ENCODE assay signal across 17 mouse cellular contexts in the genomic region with DNA sequence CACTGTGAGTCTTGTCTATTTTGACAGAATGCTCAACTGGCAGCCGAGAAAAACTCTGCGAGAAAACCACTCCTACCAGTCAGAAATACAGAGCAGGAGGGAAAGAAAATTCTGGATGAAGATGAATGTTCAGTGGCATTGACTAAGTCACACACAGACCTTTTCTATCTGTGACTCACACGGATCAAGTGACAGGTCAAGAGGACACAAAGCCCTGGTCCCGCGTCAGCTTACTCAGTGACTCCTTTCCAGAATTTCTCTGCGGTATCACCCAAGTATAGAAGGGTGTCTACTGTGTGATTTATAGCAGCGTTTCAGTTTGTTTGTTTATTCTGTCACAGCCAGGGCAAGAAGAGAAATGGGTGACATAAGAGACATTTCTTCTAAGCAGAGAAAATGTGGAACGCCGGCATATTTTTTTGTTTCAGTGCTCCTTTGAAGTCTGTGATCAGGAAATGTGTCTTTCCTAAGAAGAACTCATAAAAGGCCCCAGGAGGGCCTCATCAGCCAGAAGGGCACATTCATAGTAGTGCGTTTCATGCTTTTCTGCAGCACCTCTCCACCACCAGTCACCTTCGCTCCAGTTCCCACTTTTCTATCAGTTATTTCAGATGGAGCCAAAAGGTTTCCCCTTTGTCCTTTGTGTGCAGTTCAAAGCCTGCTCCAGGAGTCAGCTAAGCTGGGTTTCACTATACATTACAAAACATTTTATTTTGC.
A peak's percentile ranks its signal among the peaks of the same experiment; 100 is the strongest.
DNase-seq lines count a peak whose midpoint lies in the region; TF ChIP-seq lines count a peak whose summit lies in the region.
"Had no signal": no experiment of that assay in that cellular context is flagged by ENCODE, and none has a peak within 500 bp of the region (broad histone marks: within the 10 kb centered on the region; RNA-seq: fewer than 3 reads in every experiment).

No protein-coding gene starts in this region.

- TF ChIP-seq CTCF in layer of hippocampus, adult 2 months (conservative IDR thresholded peaks at IDR 0.05): no peak

- no peak overlapping the region for H3K4me3 ChIP-seq in layer of hippocampus, adult 2 months
- H3K4me3 ChIP-seq: embryonic facial prominence, embryonic 10.5 days; heart, embryonic 15.5 days; hindbrain, embryonic 15.5 days; kidney, embryonic 15.5 days; limb, embryonic 15.5 days; neural tube, embryonic 13.5 days had no signal

- peak; percentile 68 for DNase-seq in gastrocnemius, adult 18-20 months (ENCODE audit: low spot score)
- DNase-seq in gastrocnemius, postnatal 4 days (ENCODE audit: low spot score in 2 of 2): no peak
- no peak for DNase-seq in layer of hippocampus, adult 2 months (ENCODE audit: low spot score in 2 of 2)
- no peak for DNase-seq in layer of hippocampus, adult 18-20 months (ENCODE audit: low spot score in 2 of 2)
- DNase-seq in embryo, embryonic 10 days (ENCODE audit: low spot score): peak; percentile 44
- DNase-seq in skeletal muscle tissue, adult 2 months (ENCODE audit: low read depth, low spot score): peak; percentile 75
- no peak for DNase-seq in left cerebral cortex, adult 8-10 months (ENCODE audit: low spot score in 2 of 2)
- no peak for DNase-seq in lung, postnatal 36 days
- DNase-seq: cerebellum, adult 2 months; lung, adult 2 months; thymus, adult 2 months had no signal

- peak overlapping the region; percentile 36 for H3K27ac ChIP-seq in layer of hippocampus, adult 2 months
- H3K27ac ChIP-seq: embryonic facial prominence, embryonic 10.5 days; heart, embryonic 15.5 days; hindbrain, embryonic 15.5 days; kidney, embryonic 15.5 days; limb, embryonic 15.5 days; neural tube, embryonic 13.5 days had no signal

Comparison
In these comparisons a context has a peak if more than half of its experiments do, and no peak if none do; other contexts are left out.
1. DNase-seq: peak in gastrocnemius, adult 18-20 months (single experiment), embryo, embryonic 10 days (single experiment) and skeletal muscle tissue, adult 2 months (single experiment); none in gastrocnemius, postnatal 4 days (0 of 2), layer of hippocampus, adult 2 months (0 of 2), layer of hippocampus, adult 18-20 months (0 of 2), left cerebral cortex, adult 8-10 months (0 of 2) and lung, postnatal 36 days (single experiment).